ENCODE assay signal across 22 mouse cellular contexts in genomic region chr3:122660795-122661194, GRCm38 (mm10).
"Had no signal": no experiment of that assay in that cellular context is flagged by ENCODE, and none has a peak within 500 bp of the region (broad histone marks: within the 10 kb centered on the region; RNA-seq: fewer than 3 reads in every experiment).

No protein-coding gene starts in this region.

- H3K36me3 ChIP-seq: heart, embryonic 10.5 days; heart, embryonic 12.5 days; hindbrain, embryonic 13.5 days; hindbrain, embryonic 15.5 days; kidney, embryonic 15.5 days; limb, embryonic 13.5 days; limb, embryonic 15.5 days; liver, embryonic 12.5 days had no signal

- H3K4me2 ChIP-seq: heart, embryonic 12.5 days; hindbrain, embryonic 13.5 days; hindbrain, embryonic 15.5 days; kidney, embryonic 15.5 days; limb, embryonic 13.5 days; limb, embryonic 15.5 days; liver, embryonic 12.5 days had no signal

- H3K9ac ChIP-seq: heart, embryonic 12.5 days; hindbrain, embryonic 13.5 days; hindbrain, embryonic 15.5 days; kidney, embryonic 15.5 days; limb, embryonic 13.5 days; limb, embryonic 15.5 days; liver, embryonic 12.5 days had no signal

- H3K9me3 ChIP-seq: heart, embryonic 10.5 days; heart, embryonic 12.5 days; hindbrain, embryonic 13.5 days; hindbrain, embryonic 15.5 days; kidney, embryonic 15.5 days; limb, embryonic 13.5 days; limb, embryonic 15.5 days; liver, embryonic 12.5 days had no signal

- H3K27me3 ChIP-seq: heart, embryonic 12.5 days; hindbrain, embryonic 13.5 days; hindbrain, embryonic 15.5 days; kidney, embryonic 15.5 days; limb, embryonic 13.5 days; limb, embryonic 15.5 days; liver, embryonic 12.5 days had no signal

- H3K4me1 ChIP-seq: heart, embryonic 10.5 days; heart, embryonic 12.5 days; hindbrain, embryonic 13.5 days; hindbrain, embryonic 15.5 days; kidney, embryonic 15.5 days; limb, embryonic 13.5 days; limb, embryonic 15.5 days; liver, embryonic 12.5 days had no signal

- H3K4me3 ChIP-seq: heart, embryonic 10.5 days; heart, embryonic 12.5 days; hindbrain, embryonic 13.5 days; hindbrain, embryonic 15.5 days; kidney, embryonic 15.5 days; limb, embryonic 13.5 days; limb, embryonic 15.5 days; liver, embryonic 12.5 days had no signal

- DNase-seq: gastrocnemius, postnatal 25 days; heart, adult 18-20 months; heart, postnatal 10 days; heart, postnatal 36 days; kidney, adult 11 months; kidney, adult 2 months; kidney, adult 9 months; kidney, postnatal 14 days; kidney, postnatal 36 days; layer of hippocampus, adult 9-11 months; layer of hippocampus, postnatal 36 days; left cerebral cortex, postnatal 4 days had no signal

- H3K27ac ChIP-seq: heart, embryonic 10.5 days; hindbrain, embryonic 13.5 days; hindbrain, embryonic 15.5 days; hindbrain, postnatal 0 days; kidney, embryonic 15.5 days; kidney, postnatal 0 days; limb, embryonic 13.5 days; limb, embryonic 15.5 days; liver, embryonic 12.5 days had no signal

- ATAC-seq: hindbrain, postnatal 0 days; liver, embryonic 12.5 days had no signal
